Mouse (Mus musculus): ENCODE measurements at regions not wholly inside any gene's neighbourhood (a gene's known extent, or its start where the extent isn't known, plus 50 kb on each side); places are given as distances from the start of the nearest gene placed in this dataset.

DNA sequence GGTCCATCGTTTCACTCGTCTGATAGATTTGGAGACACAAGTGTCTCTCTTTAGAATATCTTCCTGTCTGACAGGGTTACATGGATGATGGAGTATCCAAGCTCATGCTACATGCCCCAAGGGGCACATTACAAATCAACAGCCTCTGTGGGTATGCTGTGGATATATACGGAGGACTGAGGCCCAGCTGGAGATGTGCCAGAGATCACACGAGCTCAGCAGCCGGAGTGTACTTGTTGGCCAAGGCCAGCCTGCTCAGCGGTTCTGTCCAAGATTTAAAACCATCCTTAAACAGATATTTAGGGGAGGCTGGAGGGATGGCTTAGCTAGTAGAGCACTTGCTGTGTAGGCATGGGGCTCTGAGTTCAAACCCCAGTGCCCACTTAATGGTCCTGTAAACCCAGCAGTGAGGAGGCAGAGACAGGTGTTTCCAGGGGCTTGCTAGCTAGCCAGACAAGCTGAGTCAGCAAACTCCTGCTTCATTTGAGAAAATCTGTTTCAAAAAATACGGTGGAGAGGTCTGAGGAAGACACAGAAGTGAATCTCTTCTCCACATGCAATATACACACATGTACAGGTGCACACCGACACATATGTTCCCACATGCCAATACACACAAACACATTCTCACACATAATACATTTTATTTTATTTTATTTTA is 85.6 kb upstream of the Aldh1b1 start:
- DNase-seq (ENCODE audit: low read depth) = no peak

DNA sequence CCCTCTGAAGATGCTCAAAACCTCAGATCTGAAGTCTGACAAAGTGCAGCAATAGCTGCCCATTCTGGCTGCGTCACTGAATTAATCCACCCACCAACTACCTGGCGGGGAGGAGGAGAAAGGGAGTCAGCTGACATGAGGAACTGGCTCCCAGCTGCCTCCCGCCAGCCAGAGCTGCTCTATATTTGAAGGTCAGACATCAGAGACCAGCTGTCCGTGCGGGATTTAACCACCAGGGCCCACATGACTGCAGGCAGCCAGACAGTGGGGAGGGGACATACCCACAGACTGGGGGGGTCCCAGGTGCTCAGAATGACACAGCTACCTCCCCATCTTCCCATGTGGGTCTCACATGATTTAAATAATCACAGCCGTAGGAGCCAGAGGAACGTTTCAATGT is 94.8 kb upstream of the Aldh1b1 start:
- no peak for DNase-seq (ENCODE audit: low read depth)

DNA sequence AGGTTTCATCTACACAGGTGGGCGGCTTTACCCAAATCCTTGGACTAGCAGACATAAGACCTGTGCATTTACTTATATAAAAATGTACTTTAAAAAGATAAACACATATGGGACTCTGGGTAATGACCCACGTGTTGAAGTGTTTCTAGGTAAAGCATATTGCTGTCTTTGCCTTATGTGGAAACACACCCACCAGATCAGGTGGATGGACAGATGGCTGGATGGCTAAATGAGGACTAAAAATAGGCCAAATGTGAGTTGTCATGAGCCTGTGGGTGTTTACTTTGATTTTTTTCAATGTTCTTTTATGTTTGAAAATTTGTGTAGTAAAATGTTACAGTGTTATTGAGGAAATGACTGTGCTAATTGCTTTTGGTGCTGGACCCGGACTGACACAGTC is 99.2 kb upstream of the Aldh1b1 start:
- no peak for DNase-seq (ENCODE audit: low read depth)

DNA sequence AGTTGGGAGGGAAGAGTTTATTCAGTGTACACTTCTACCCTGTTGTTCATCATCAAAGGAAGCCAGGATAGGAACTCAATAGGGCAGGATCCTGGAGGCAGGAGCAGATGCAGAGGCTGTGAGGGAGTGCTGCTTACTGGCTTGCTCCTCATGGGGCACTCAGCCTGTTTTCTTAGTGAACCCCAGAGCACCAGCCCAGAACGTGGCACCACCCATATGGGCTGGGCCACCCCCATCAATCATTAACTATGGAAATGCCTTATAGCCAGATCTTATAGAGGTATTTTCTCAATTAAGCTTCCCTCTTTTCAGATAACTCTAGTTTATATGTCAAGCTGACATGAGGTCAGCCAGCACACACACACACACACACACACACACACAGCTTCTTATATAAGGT is 103.6 kb upstream of the Aldh1b1 start:
- no peak for DNase-seq (ENCODE audit: low read depth)

DNA sequence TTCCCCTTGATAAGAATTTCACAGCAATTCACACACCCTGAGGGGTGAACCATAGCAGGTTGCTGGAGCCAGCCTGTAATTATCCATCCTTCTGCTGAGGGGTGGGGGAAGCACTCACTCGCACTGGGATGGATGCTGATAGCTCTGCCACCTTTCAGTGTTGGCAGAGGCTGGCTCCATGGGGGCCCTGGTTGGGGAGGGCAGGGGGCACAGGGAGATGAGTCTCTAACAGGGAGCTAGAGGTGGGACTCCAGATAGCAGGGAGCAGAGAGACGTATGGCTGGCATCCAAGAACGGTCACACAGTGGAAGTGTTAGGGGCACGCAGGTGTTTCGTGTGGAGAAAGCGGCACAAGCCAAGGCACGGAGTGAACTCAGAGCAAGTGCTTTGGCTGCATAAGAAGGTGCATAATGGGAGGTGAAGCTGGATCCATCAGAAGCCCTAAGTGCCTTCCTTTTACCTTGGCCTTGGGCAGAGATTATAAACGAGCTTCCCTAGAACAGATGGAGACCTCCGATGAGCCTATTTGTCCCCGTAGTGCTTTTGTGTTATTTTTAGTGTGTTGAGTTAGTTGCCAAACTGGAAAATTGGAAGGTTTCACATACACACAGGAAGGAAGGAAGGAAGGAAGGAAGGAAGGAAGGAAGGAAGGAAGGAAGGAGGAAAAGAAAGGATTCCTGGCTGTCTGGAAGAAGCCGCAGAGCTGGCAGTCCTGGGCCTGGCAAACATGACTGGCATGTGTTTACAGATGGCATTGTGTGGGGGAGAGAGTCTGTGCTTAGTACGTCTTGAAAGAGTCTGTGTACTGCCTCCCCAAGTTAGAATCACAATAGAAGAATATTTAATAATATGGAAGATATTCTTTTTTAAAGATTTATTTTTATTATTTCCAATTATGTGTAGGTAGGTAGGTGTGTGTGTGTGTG is 108.6 kb upstream of the Aldh1b1 start:
- no peak for DNase-seq (ENCODE audit: low read depth)

GRCm38 (mm10) chr4:45689572-45689971 is 109.2 kb upstream of the Aldh1b1 start:
- no peak for DNase-seq (ENCODE audit: low read depth)

GRCm38 (mm10) chr4:45688233-45688632 is 110.6 kb upstream of the Aldh1b1 start:
- peak; percentile 36 for DNase-seq (ENCODE audit: low read depth)

DNA sequence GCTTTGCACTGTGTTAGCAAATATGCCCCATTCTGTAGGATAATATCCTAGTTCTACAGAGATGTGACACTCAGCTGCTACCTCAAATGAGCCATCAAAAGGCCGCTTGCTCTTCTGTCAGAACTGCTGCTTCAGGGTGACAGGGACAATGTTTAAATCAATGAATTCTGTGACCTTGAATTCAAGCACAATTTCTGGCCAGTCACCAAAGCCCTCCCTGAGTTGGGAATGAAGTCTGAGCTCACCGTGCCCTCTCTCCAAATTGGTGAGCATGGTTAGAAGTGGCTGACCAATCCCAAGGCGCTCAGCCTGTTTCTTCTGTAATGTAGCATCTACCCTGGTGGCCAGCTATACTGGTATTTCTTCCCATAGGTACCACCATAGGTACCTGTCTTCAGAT is 113.8 kb upstream of the Aldh1b1 start:
- no peak for DNase-seq (ENCODE audit: low read depth)

DNA sequence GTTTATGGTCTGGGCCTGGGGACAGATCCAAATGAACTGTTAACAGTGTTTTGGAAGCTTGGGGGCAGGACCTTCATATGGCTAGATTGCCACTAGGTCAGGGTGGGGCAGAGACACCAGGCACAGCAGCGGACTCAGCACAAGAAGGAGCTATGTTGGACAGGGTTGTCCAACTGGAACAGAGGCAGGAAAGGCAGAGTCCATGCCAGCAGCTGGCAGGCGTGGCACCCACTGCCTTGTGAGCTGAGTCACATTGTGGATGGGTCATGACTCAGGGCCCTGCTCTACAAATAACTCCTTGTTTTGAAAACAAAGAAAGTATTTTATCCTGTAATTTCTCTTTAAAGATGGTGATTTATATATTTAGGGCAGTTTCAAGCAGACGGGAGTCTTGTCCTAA is 115.6 kb upstream of the Aldh1b1 start:
- DNase-seq (ENCODE audit: low read depth) = no peak

GRCm38 (mm10) chr4:45682746-45683145 is 116.1 kb upstream of the Aldh1b1 start:
- no peak for DNase-seq (ENCODE audit: low read depth)

GRCm38 (mm10) chr4:45676137-45676536 is 122.7 kb upstream of the Aldh1b1 start:
- DNase-seq (ENCODE audit: low read depth) = no peak

DNA sequence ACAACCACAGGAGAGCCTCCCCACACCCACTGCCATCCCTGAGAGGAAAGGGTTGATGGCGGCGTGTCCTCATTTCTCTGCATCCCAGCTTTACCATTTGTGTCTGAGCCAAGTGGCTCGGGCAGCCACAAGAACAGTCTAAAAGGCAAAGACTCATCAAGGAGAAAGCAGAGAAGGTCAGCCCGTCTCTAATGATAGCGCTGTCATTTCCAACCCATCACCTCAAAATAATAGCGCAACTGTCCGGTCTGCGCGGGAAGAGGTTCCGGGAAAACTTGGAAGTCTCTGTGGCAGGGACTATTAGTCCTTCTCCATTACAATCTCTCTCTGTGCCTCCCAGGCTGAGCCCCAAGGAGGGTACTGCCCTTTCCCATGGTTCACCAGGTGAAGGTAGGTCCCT is 124.5 kb upstream of the Aldh1b1 start:
- no peak for DNase-seq (ENCODE audit: low read depth)

GRCm38 (mm10) chr4:45673081-45673819 is 125.6 kb upstream of the Aldh1b1 start:
- DNase-seq (ENCODE audit: low read depth) = no peak

DNA sequence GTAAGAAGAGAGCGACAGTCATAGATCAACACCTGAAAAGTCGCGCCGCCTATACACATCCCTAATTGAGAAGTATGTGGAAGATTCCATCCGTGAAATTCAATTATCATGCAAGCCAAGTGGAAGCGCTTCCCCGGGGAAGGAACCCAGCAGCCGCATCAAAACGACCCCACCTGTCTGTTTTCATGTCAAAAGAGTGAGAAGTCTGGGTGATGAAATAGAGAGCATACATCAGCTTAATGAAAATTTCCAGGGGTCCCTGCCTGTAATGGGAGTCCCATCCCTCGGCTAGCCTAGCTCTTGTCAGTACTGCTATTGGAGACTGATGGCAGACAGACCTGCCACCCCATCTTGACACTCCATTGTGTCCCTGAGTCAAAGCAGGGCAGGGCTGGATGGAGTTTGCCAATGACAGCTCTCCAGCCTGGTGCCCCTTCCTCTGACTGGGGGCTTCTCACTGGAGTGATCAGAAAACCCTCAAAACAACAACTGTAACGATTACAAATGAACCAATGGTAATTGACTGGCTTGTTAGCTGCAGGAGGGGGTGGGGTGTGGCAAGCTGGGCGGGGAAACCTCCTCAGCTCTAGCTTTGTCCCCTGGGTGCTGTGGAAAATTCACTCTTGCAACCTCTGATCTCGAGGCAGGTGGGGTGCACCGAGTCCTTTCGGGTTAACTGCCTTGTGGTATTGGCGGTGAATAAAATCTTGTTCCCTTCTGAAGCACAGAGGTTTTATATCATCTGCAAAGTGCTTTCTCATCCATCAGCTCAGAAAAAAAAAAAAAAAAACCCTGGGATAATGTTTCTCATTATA is 126.4 kb upstream of the Aldh1b1 start:
- no peak for DNase-seq (ENCODE audit: low read depth)

- DNase-seq (ENCODE audit: low read depth) = no peak
Measured at GRCm38 (mm10) chr4:45664372-45664771, 132.1 kb upstream of the Shb start.

GRCm38 (mm10) chr4:45657350-45657978 is 125.2 kb upstream of the Shb start:
- no peak for DNase-seq (ENCODE audit: low read depth)

GRCm38 (mm10) chr4:45655780-45656179 is 123.5 kb upstream of the Shb start:
- DNase-seq (ENCODE audit: low read depth) = no peak

GRCm38 (mm10) chr4:45654804-45655155 is 122.5 kb upstream of the Shb start:
- DNase-seq (ENCODE audit: low read depth) = no peak

- no peak for DNase-seq (ENCODE audit: low read depth)
Measured at GRCm38 (mm10) chr4:45654019-45654803, 121.9 kb upstream of the Shb start.

GRCm38 (mm10) chr4:45648884-45649577 is 116.8 kb upstream of the Shb start:
- DNase-seq (ENCODE audit: low read depth) = no peak
